Mouse (Mus musculus) cerebellum, adult 2 months (tissue): ENCODE data around the gene Olfr612. TPM values are rescaled to one million over a fixed set of nuclear protein-coding genes. Genes with fewer than 3 reads are reported as not detected.

Source experiments
- DNase-seq, 2 experiments: peaks; one replicate each; pipeline ENCODE4 v3.0.0; 2021
- H3K27ac ChIP-seq: fragments of 200-500 bp; 2 replicates; pipeline ENCODE4 v1.5.1; 2012; ENCODE audit warnings: low read length, control low read depth, inconsistent platforms; ENCODE audit not compliant: insufficient read depth
- H3K27me3 ChIP-seq: fragments of 200-500 bp; 2 replicates; pipeline ENCODE4 v1.6.1; 2012; ENCODE audit warnings: inconsistent platforms, mild to moderate bottlenecking, low read length, moderate library complexity; ENCODE audit not compliant: control insufficient read depth, insufficient read depth
- H3K4me1 ChIP-seq: fragments of 200-500 bp; 2 replicates; pipeline ENCODE4 v1.6.1; 2011; ENCODE audit warnings: low read length; ENCODE audit not compliant: control insufficient read depth, insufficient read depth
- H3K4me3 ChIP-seq: fragments of 200-500 bp; replicated peaks from 2 replicates; pipeline ENCODE3; 2011; ENCODE audit warnings: mild to moderate bottlenecking, low read depth, low read length, control low read depth; ENCODE audit not compliant: insufficient read depth
- CTCF ChIP-seq: fragments of 200-500 bp; IDR thresholded peaks from 2 replicates; pipeline ENCODE4 v1.5.1; 2011; ENCODE audit warnings: low read depth, mild to moderate bottlenecking, control low read depth, low read length, moderate library complexity, borderline replicate concordance; ENCODE audit not compliant: insufficient read depth
- POLR2A ChIP-seq: fragments of 200-500 bp; IDR thresholded peaks from 2 replicates; pipeline ENCODE4 v1.6.1; 2011; ENCODE audit warnings: low read length, control low read depth, borderline replicate concordance; ENCODE audit not compliant: insufficient read depth
- WGBS: fragments of 180-500 bp; shearing (Covaris S2); methylation state at CpG from one replicate; pipeline ENCODE4 v1.1.7; 2018; 5-methylcytosine and 5-hydroxymethylcytosine counted together
- polyA plus RNA-seq: library from polyadenylated mRNA; depleted of rRNA; stranded (reverse); fragments of >200 nt; gene quantifications from 2 replicates; pipeline ENCODE4 v1.2.3, GENCODE M21; 2012; rRNA removed

Olfr612 gene
- polyA plus RNA-seq, 1 experiment: not detected

DNA sequence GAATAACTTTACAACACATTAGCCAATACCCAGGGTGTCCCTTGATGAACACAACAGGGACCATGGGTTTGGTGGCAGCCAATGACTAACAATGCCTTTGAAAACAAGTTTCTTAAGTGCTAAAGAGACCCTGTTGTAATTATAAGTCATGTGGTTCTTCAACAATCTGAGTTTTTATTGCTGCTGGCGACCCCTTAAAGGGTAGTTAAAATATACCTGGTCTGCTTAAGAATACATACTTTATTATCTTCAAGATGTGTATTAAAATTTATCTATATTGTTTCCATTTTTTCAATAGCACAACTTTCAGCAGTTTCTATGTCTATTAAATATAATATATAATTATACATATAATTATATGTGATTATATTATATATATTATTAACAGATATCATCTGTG lies 44.6 kb downstream of the Olfr612 start, which contains the start of gene Olfr609:
Olfr609 (minus strand) TSS at position 101 of the 400 bp plus-strand sequence.
- H3K27me3 ChIP-seq: no peaks in the 10 kb centered on the region
- no peak for TF ChIP-seq POLR2A
- TF ChIP-seq CTCF: no peak
- WGBS: 55% methylated on average over 1 of the region's 1 CpGs

More for the DNA sequence above, 44.6 kb downstream of the Olfr612 start, which contains the start of gene Olfr609:
- DNase-seq: no peak
- Histone ChIP-seq H3K27ac (no peak within 1 kb of the TSS), H3K4me1 (no peaks in the 10 kb centered on the region), H3K4me3 (no peak within 1 kb of the TSS)

Other genes with a start within 250 kb of the Olfr612 start
- not detected in 2 replicates for gene Olfr596, start 237.1 kb downstream of the Olfr612 start, polyA plus RNA-seq
- gene Olfr597, start 226.4 kb downstream of the Olfr612 start, polyA plus RNA-seq: not detected in 2 replicates
- not detected in 2 replicates for gene Olfr598, start 219.1 kb downstream of the Olfr612 start, polyA plus RNA-seq
- gene Olfr599, start 206.8 kb downstream of the Olfr612 start, polyA plus RNA-seq: not detected in 2 replicates
- gene Olfr600, start 193.0 kb downstream of the Olfr612 start, polyA plus RNA-seq: not detected in 2 replicates
- not detected in 2 replicates for gene Olfr601, start 180.1 kb downstream of the Olfr612 start, polyA plus RNA-seq
- not detected in 2 replicates for gene Olfr603, start 156.5 kb downstream of the Olfr612 start, polyA plus RNA-seq
- gene Usp17lc, start 127.6 kb downstream of the Olfr612 start, polyA plus RNA-seq: not detected in 2 replicates
- not detected in 2 replicates for gene Olfr605, start 97.3 kb downstream of the Olfr612 start, polyA plus RNA-seq
- gene Olfr606, start 93.7 kb downstream of the Olfr612 start, polyA plus RNA-seq: not detected in 2 replicates
- not detected in 2 replicates for gene Olfr607, start 78.6 kb downstream of the Olfr612 start, polyA plus RNA-seq
- gene Olfr608, start 72.8 kb downstream of the Olfr612 start, polyA plus RNA-seq: not detected in 2 replicates
- gene Olfr609, start 44.7 kb downstream of the Olfr612 start, polyA plus RNA-seq: not detected in 2 replicates
- gene Olfr610, start 30.6 kb downstream of the Olfr612 start, polyA plus RNA-seq: not detected in 2 replicates
- not detected in 2 replicates for gene Olfr611, start 21.9 kb downstream of the Olfr612 start, polyA plus RNA-seq
- not detected in 2 replicates for gene Olfr613, start 5.4 kb upstream of the Olfr612 start, polyA plus RNA-seq
- not detected in 2 replicates for gene Olfr615, start 13.4 kb upstream of the Olfr612 start, polyA plus RNA-seq
- gene Olfr616, start 26.4 kb upstream of the Olfr612 start, polyA plus RNA-seq: not detected in 2 replicates
- not detected in 2 replicates for gene Olfr617, start 30.3 kb upstream of the Olfr612 start, polyA plus RNA-seq
- gene Olfr618, start 47.4 kb upstream of the Olfr612 start, polyA plus RNA-seq: not detected in 2 replicates
- not detected in 2 replicates for gene Olfr619, start 57.9 kb upstream of the Olfr612 start, polyA plus RNA-seq
- gene Olfr620, start 69.8 kb upstream of the Olfr612 start, polyA plus RNA-seq: not detected in 2 replicates
- not detected in 2 replicates for gene Olfr622, start 100.0 kb upstream of the Olfr612 start, polyA plus RNA-seq
- not detected in 2 replicates for gene Olfr623, start 121.0 kb upstream of the Olfr612 start, polyA plus RNA-seq
- not detected in 2 replicates for gene Olfr624, start 128.5 kb upstream of the Olfr612 start, polyA plus RNA-seq
- not detected in 2 replicates for gene Olfr625-ps1, start 140.0 kb upstream of the Olfr612 start, polyA plus RNA-seq
- not detected in 2 replicates for gene Olfr243, start 172.0 kb upstream of the Olfr612 start, polyA plus RNA-seq
- not detected in 2 replicates for gene Olfr628, start 187.7 kb upstream of the Olfr612 start, polyA plus RNA-seq
- gene Olfr629, start 202.2 kb upstream of the Olfr612 start, polyA plus RNA-seq: not detected in 2 replicates
- not detected in 2 replicates for gene Olfr630, start 214.6 kb upstream of the Olfr612 start, polyA plus RNA-seq
- gene Olfr69, start 228.9 kb upstream of the Olfr612 start, polyA plus RNA-seq: not detected in 2 replicates
- gene Olfr68, start 237.0 kb upstream of the Olfr612 start, polyA plus RNA-seq: not detected in 2 replicates
- gene Olfr67, start 249.1 kb upstream of the Olfr612 start, polyA plus RNA-seq: not detected in 2 replicates